Comparison of ENCODE assay signal across 12 mouse cellular contexts in genomic region chr2:75633784-75634183, GRCm38 (mm10). TPM values are rescaled to one million over a fixed set of nuclear protein-coding genes. Genes with fewer than 3 reads are reported as not detected.
DNase-seq lines count a peak whose midpoint lies in the region; ATAC-seq lines count a peak whose summit lies in the region.
"Had no signal": no experiment of that assay in that cellular context is flagged by ENCODE, and none has a peak within 500 bp of the region (broad histone marks: within the 10 kb centered on the region; RNA-seq: fewer than 3 reads in every experiment).

No protein-coding gene starts in this region.

- H3K4me1 ChIP-seq in heart, embryonic 10.5 days, result peaks cover 11% of the 10 kb centered on the region
- H3K4me1 ChIP-seq: hindbrain, embryonic 12.5 days had no signal

- WGBS in heart, embryonic 10.5 days, result 71% methylated on average over 5 of the region's 5 CpGs

- peak; percentile 77 for DNase-seq in heart, embryonic 10.5 days (ENCODE audit: low spot score)
- no peak for DNase-seq in heart, adult 9 months (ENCODE audit: low spot score in 2 of 2)
- peak; percentile 43 to 61 for DNase-seq in kidney, postnatal 4 days
- peak; percentile 50 to 74 for DNase-seq in lung, postnatal 4 days
- DNase-seq in left cerebral cortex, adult 8-10 months (ENCODE audit: low spot score in 2 of 2), result no peak
- DNase-seq in left cerebral cortex, postnatal 14 days (ENCODE audit: low spot score in 2 of 2), result no peak
- DNase-seq in adrenal gland, postnatal 10 days, result no peak
- DNase-seq: adrenal gland, postnatal 25 days; cerebellum, postnatal 10 days had no signal

- peak; percentile 52 for ATAC-seq in granulocyte monocyte progenitor cell, adult 5-6 weeks (replicated peaks; ENCODE audit: poor library complexity, severe bottlenecking)

- intact Hi-C loops in left cerebral cortex, postnatal 14 days (cut with DNase I), result no loop called here

- no peak overlapping the region for H3K27ac ChIP-seq in heart, embryonic 10.5 days
- H3K27ac ChIP-seq: hindbrain, embryonic 12.5 days; macrophage had no signal

- H3K4me3 ChIP-seq in heart, embryonic 10.5 days, result no peak overlapping the region
- H3K4me3 ChIP-seq: hindbrain, embryonic 12.5 days had no signal

- no peaks in the 10 kb centered on the region for H3K36me3 ChIP-seq in heart, embryonic 10.5 days
- H3K36me3 ChIP-seq: hindbrain, embryonic 12.5 days had no signal

- no peaks in the 10 kb centered on the region for H3K27me3 ChIP-seq in heart, embryonic 10.5 days (ENCODE audit: insufficient read depth, poor library complexity, severe bottlenecking)
- H3K27me3 ChIP-seq: hindbrain, embryonic 12.5 days had no signal

- H3K9me3 ChIP-seq in heart, embryonic 10.5 days, result no peaks in the 10 kb centered on the region
- H3K9me3 ChIP-seq: hindbrain, embryonic 12.5 days had no signal

RNA-seq across cellular contexts. Expression of gene Hnrnpa3, which starts 25.3 kb away (rescaled TPM):
- 188 and 209 TPM in 2 replicates for polyA plus RNA-seq in heart, embryonic 10.5 days (2016; fragmentation: Nextera tagmentation; extraction: Ambion mirVana)
- total RNA-seq in granulocyte monocyte progenitor cell, adult 5-6 weeks (2014; fragmentation: Nextera tagmentation), result 734 and 909 TPM in 2 replicates
- 363 and 370 TPM in 2 replicates for total RNA-seq in granulocyte monocyte progenitor cell, adult 5-6 weeks (2017)
- total RNA-seq in left cerebral cortex, adult 8-10 months (2022), result 100 to 1,000 TPM; 254 to 299 (median 281) TPM
- total RNA-seq in left cerebral cortex, postnatal 14 days (2021), result 100 to 1,000 TPM; 263 to 314 TPM
- 100 to 1,000 TPM; 358 to 456 TPM for total RNA-seq in adrenal gland, postnatal 10 days (2021)

Comparison
In these comparisons a context has a peak if more than half of its experiments do, and no peak if none do; other contexts are left out.
1. DNase-seq: peak in heart, embryonic 10.5 days (single experiment), kidney, postnatal 4 days (2 of 2) and lung, postnatal 4 days (2 of 2); none in heart, adult 9 months (0 of 2), left cerebral cortex, adult 8-10 months (0 of 2), left cerebral cortex, postnatal 14 days (0 of 2) and adrenal gland, postnatal 10 days (single experiment).